Mouse (Mus musculus): Measurements from ENCODE around the gene Sppl2b.

The Sppl2b gene

GRCm38 (mm10) chr10:80848571-80848970 lies 6.5 kb upstream of the Sppl2b start:
- H3K4me1 ChIP-seq (replicated peaks; ENCODE audit: low read depth, low read length) = peaks cover 61% of the 10 kb centered on the region
- no peak for TF ChIP-seq POU5F1 (IDR thresholded peaks at IDR 0.05; ENCODE audit: borderline replicate concordance, low read length)
- TF ChIP-seq NANOG (IDR thresholded peaks at IDR 0.05; ENCODE audit: borderline replicate concordance, low read length) = no peak
- TF ChIP-seq CTCF (conservative IDR thresholded peaks at IDR 0.05; ENCODE audit: low read length) = no peak
- peaks cover 30% of the 10 kb centered on the region for H3K27me3 ChIP-seq (ENCODE audit: insufficient read depth, low read length)
- H3K4me3 ChIP-seq (replicated peaks; ENCODE audit: low read length) = 0 out of 2 replicates have a peak overlapping the region, but pooled peaks have one; percentile 10
- no peaks in the 10 kb centered on the region for H3K9me3 ChIP-seq (ENCODE audit: low read length)
- peaks cover 37% of the 10 kb centered on the region for H3K36me3 ChIP-seq (ENCODE audit: insufficient read depth, low read length)

GRCm38 (mm10) chr10:80855749-80856073 lies 636 bp downstream of the Sppl2b start:
- H3K4me3 ChIP-seq (replicated peaks; ENCODE audit: low read length) = peak overlapping the region; percentile 95
- no peaks in the 10 kb centered on the region for H3K9me3 ChIP-seq (ENCODE audit: low read length)
- peaks cover 38% of the 10 kb centered on the region for H3K36me3 ChIP-seq (ENCODE audit: insufficient read depth, low read length)
- H3K4me1 ChIP-seq (replicated peaks; ENCODE audit: low read depth, low read length) = peaks cover 58% of the 10 kb centered on the region
- no peak for TF ChIP-seq POU5F1 (IDR thresholded peaks at IDR 0.05; ENCODE audit: borderline replicate concordance, low read length)
- no peak for TF ChIP-seq NANOG (IDR thresholded peaks at IDR 0.05; ENCODE audit: borderline replicate concordance, low read length)
- TF ChIP-seq CTCF (conservative IDR thresholded peaks at IDR 0.05; ENCODE audit: low read length) = no peak
- no peaks in the 10 kb centered on the region for H3K27me3 ChIP-seq (ENCODE audit: insufficient read depth, low read length)

- Histone ChIP-seq H3K4me3 (replicated peaks; ENCODE audit: low read length) (peak overlapping the region; percentile 95; the same call in 1 of the 2 replicates), H3K27me3 (ENCODE audit: insufficient read depth, low read length) (no peaks in the 10 kb centered on the region), H3K9me3 (ENCODE audit: low read length) (no peaks in the 10 kb centered on the region), H3K4me1 (replicated peaks; ENCODE audit: low read depth, low read length) (peaks cover 58% of the 10 kb centered on the region), H3K36me3 (ENCODE audit: insufficient read depth, low read length) (peaks cover 36% of the 10 kb centered on the region)
- TF ChIP-seq NANOG (IDR thresholded peaks at IDR 0.05; ENCODE audit: borderline replicate concordance, low read length) (no peak), POU5F1 (IDR thresholded peaks at IDR 0.05; ENCODE audit: borderline replicate concordance, low read length) (no peak), CTCF (conservative IDR thresholded peaks at IDR 0.05; ENCODE audit: low read length) (no peak)
These were observed 1.2 kb downstream of the Sppl2b start for GRCm38 (mm10) chr10:80856267-80856666.

GRCm38 (mm10) chr10:80856908-80857307 lies 1.8 kb downstream of the Sppl2b start:
- Histone ChIP-seq H3K4me1 (replicated peaks; ENCODE audit: low read depth, low read length) (peaks cover 54% of the 10 kb centered on the region), H3K4me3 (replicated peaks; ENCODE audit: low read length) (no peak overlapping the region), H3K9me3 (ENCODE audit: low read length) (no peaks in the 10 kb centered on the region), H3K27me3 (ENCODE audit: insufficient read depth, low read length) (no peaks in the 10 kb centered on the region), H3K36me3 (ENCODE audit: insufficient read depth, low read length) (peaks cover 36% of the 10 kb centered on the region)
- TF ChIP-seq CTCF (conservative IDR thresholded peaks at IDR 0.05; ENCODE audit: low read length) = no peak

GRCm38 (mm10) chr10:80857386-80857785 lies 2.3 kb downstream of the Sppl2b start:
- H3K27me3 ChIP-seq (ENCODE audit: insufficient read depth, low read length) = no peaks in the 10 kb centered on the region
- TF ChIP-seq POU5F1 (IDR thresholded peaks at IDR 0.05; ENCODE audit: borderline replicate concordance, low read length) (no peak), NANOG (IDR thresholded peaks at IDR 0.05; ENCODE audit: borderline replicate concordance, low read length) (no peak), CTCF (conservative IDR thresholded peaks at IDR 0.05; ENCODE audit: low read length) (no peak)
- H3K4me1 ChIP-seq (replicated peaks; ENCODE audit: low read depth, low read length) = peaks cover 49% of the 10 kb centered on the region
- no peak overlapping the region for H3K4me3 ChIP-seq (replicated peaks; ENCODE audit: low read length)
- H3K36me3 ChIP-seq (ENCODE audit: insufficient read depth, low read length) = peaks cover 36% of the 10 kb centered on the region
- H3K9me3 ChIP-seq (ENCODE audit: low read length) = no peaks in the 10 kb centered on the region

GRCm38 (mm10) chr10:80857848-80858247 lies 2.8 kb downstream of the Sppl2b start:
- Histone ChIP-seq H3K27me3 (ENCODE audit: insufficient read depth, low read length) (no peaks in the 10 kb centered on the region), H3K4me1 (replicated peaks; ENCODE audit: low read depth, low read length) (peaks cover 51% of the 10 kb centered on the region), H3K36me3 (ENCODE audit: insufficient read depth, low read length) (peaks cover 36% of the 10 kb centered on the region), H3K9me3 (ENCODE audit: low read length) (no peaks in the 10 kb centered on the region), H3K4me3 (replicated peaks; ENCODE audit: low read length) (no peak overlapping the region)
- TF ChIP-seq CTCF (conservative IDR thresholded peaks at IDR 0.05; ENCODE audit: low read length) (no peak), NANOG (IDR thresholded peaks at IDR 0.05; ENCODE audit: borderline replicate concordance, low read length) (no peak), POU5F1 (IDR thresholded peaks at IDR 0.05; ENCODE audit: borderline replicate concordance, low read length) (no peak)

GRCm38 (mm10) chr10:80858350-80858935 lies 3.4 kb downstream of the Sppl2b start:
- no peaks in the 10 kb centered on the region for H3K9me3 ChIP-seq (ENCODE audit: low read length)
- no peak for TF ChIP-seq NANOG (IDR thresholded peaks at IDR 0.05; ENCODE audit: borderline replicate concordance, low read length)
- no peak for TF ChIP-seq POU5F1 (IDR thresholded peaks at IDR 0.05; ENCODE audit: borderline replicate concordance, low read length)
- TF ChIP-seq CTCF (conservative IDR thresholded peaks at IDR 0.05; ENCODE audit: low read length) = no peak
- H3K4me3 ChIP-seq (replicated peaks; ENCODE audit: low read length) = no peak overlapping the region

GRCm38 (mm10) chr10:80862305-80862704 lies 7.2 kb downstream of the Sppl2b start:
- TF ChIP-seq CTCF (conservative IDR thresholded peaks at IDR 0.05; ENCODE audit: low read length) (no peak), POU5F1 (IDR thresholded peaks at IDR 0.05; ENCODE audit: borderline replicate concordance, low read length) (no peak), NANOG (IDR thresholded peaks at IDR 0.05; ENCODE audit: borderline replicate concordance, low read length) (no peak)
- H3K4me3 ChIP-seq (replicated peaks; ENCODE audit: low read length) = no peak overlapping the region
- no peaks in the 10 kb centered on the region for H3K27me3 ChIP-seq (ENCODE audit: insufficient read depth, low read length)
- H3K9me3 ChIP-seq (ENCODE audit: low read length) = no peaks in the 10 kb centered on the region
- peaks cover 38% of the 10 kb centered on the region for H3K4me1 ChIP-seq (replicated peaks; ENCODE audit: low read depth, low read length)
- H3K36me3 ChIP-seq (ENCODE audit: insufficient read depth, low read length) = peaks cover 60% of the 10 kb centered on the region

More at GRCm38 (mm10) chr10:80858350-80858935, 3.4 kb downstream of the Sppl2b start:
- Histone ChIP-seq H3K36me3 (ENCODE audit: insufficient read depth, low read length) (peaks cover 34% of the 10 kb centered on the region), H3K4me1 (replicated peaks; ENCODE audit: low read depth, low read length) (peaks cover 49% of the 10 kb centered on the region), H3K27me3 (ENCODE audit: insufficient read depth, low read length) (no peaks in the 10 kb centered on the region)

GRCm38 (mm10) chr10:80864446-80864845 lies 9.4 kb downstream of the Sppl2b start:
- Histone ChIP-seq H3K27me3 (ENCODE audit: insufficient read depth, low read length) (no peaks in the 10 kb centered on the region), H3K9me3 (ENCODE audit: low read length) (no peaks in the 10 kb centered on the region), H3K36me3 (ENCODE audit: insufficient read depth, low read length) (peaks cover 67% of the 10 kb centered on the region), H3K4me3 (replicated peaks; ENCODE audit: low read length) (peak overlapping the region; percentile 46), H3K4me1 (replicated peaks; ENCODE audit: low read depth, low read length) (peaks cover 35% of the 10 kb centered on the region)
- no peak for TF ChIP-seq NANOG (IDR thresholded peaks at IDR 0.05; ENCODE audit: borderline replicate concordance, low read length)
- TF ChIP-seq CTCF (conservative IDR thresholded peaks at IDR 0.05; ENCODE audit: low read length) = no peak
- no peak for TF ChIP-seq POU5F1 (IDR thresholded peaks at IDR 0.05; ENCODE audit: borderline replicate concordance, low read length)

All from E14TG2a.4 (cell line).